ENCODE assay signal across 8 mouse cellular contexts in genomic region chr8:79583326-79583725, GRCm38 (mm10). TPM values are rescaled to one million over a fixed set of nuclear protein-coding genes. Genes with fewer than 3 reads are reported as not detected.
A peak's percentile ranks its signal among the peaks of the same experiment; 100 is the strongest.
DNase-seq lines count a peak whose midpoint lies in the region; ATAC-seq and TF ChIP-seq lines count a peak whose summit lies in the region.
"Had no signal": no experiment of that assay in that cellular context is flagged by ENCODE, and none has a peak within 500 bp of the region (broad histone marks: within the 10 kb centered on the region; RNA-seq: fewer than 3 reads in every experiment).

No protein-coding gene starts in this region.

- WGBS in hindbrain, embryonic 11.5 days: 44% methylated on average over 6 of the region's 6 CpGs
- WGBS in hindbrain, embryonic 10.5 days: 44% methylated on average over 6 of the region's 6 CpGs
- 14% methylated on average over 6 of the region's 6 CpGs for WGBS in lung, adult 2 months

- no peak for TF ChIP-seq POLR2A in lung, adult 2 months (IDR thresholded peaks at IDR 0.05; ENCODE audit: borderline replicate concordance, extremely low read depth, low read depth, low read length)

- no peaks in the 10 kb centered on the region for H3K4me1 ChIP-seq in hindbrain, embryonic 11.5 days (replicated peaks; ENCODE audit: control insufficient read depth, insufficient read depth, low read length)
- H3K4me1 ChIP-seq in hindbrain, embryonic 10.5 days (replicated peaks): no peaks in the 10 kb centered on the region
- no peaks in the 10 kb centered on the region for H3K4me1 ChIP-seq in E14TG2a.4 (replicated peaks; ENCODE audit: low read depth, low read length)
- H3K4me1 ChIP-seq in lung, adult 2 months (ENCODE audit: control insufficient read depth, insufficient read depth, low read length): no peaks in the 10 kb centered on the region

- no peak overlapping the region for H3K27ac ChIP-seq in hindbrain, embryonic 11.5 days (ENCODE audit: low read depth, low read length)
- no peak overlapping the region for H3K27ac ChIP-seq in hindbrain, embryonic 10.5 days

- ATAC-seq in hindbrain, embryonic 11.5 days (ENCODE audit: low FRiP score): no peak

- H3K4me3 ChIP-seq in hindbrain, embryonic 11.5 days (ENCODE audit: low read depth, low read length): no peak overlapping the region
- H3K4me3 ChIP-seq in hindbrain, embryonic 10.5 days: no peak overlapping the region
- H3K4me3 ChIP-seq in E14TG2a.4 (replicated peaks; ENCODE audit: low read length): no peak overlapping the region
- no peak overlapping the region for H3K4me3 ChIP-seq in lung, adult 2 months (replicated peaks; ENCODE audit: extremely low read depth, low read depth, low read length)

- H3K4me2 ChIP-seq in hindbrain, embryonic 11.5 days (replicated peaks; ENCODE audit: low read depth, low read length): no peak overlapping the region

- no peak overlapping the region for H3K9ac ChIP-seq in hindbrain, embryonic 11.5 days (ENCODE audit: low read depth, low read length)

- H3K9me3 ChIP-seq in hindbrain, embryonic 11.5 days (ENCODE audit: control insufficient read depth, low read length): no peaks in the 10 kb centered on the region
- no peaks in the 10 kb centered on the region for H3K9me3 ChIP-seq in hindbrain, embryonic 10.5 days
- no peaks in the 10 kb centered on the region for H3K9me3 ChIP-seq in E14TG2a.4 (ENCODE audit: low read length)

- peak; percentile 11; the same call in 1 of the 2 replicates for TF ChIP-seq CTCF in E14TG2a.4 (conservative IDR thresholded peaks at IDR 0.05; ENCODE audit: low read length)
- 0 out of 2 replicates have a peak, but pooled peaks have one; percentile 8 for TF ChIP-seq CTCF in lung, adult 2 months (IDR thresholded peaks at IDR 0.05; ENCODE audit: insufficient read depth, low read length)

- no peaks in the 10 kb centered on the region for H3K36me3 ChIP-seq in hindbrain, embryonic 11.5 days (ENCODE audit: control insufficient read depth, insufficient read depth, low read length)
- no peaks in the 10 kb centered on the region for H3K36me3 ChIP-seq in hindbrain, embryonic 10.5 days
- no peaks in the 10 kb centered on the region for H3K36me3 ChIP-seq in E14TG2a.4 (ENCODE audit: insufficient read depth, low read length)

- DNase-seq in hindbrain, embryonic 11.5 days (ENCODE audit: low spot score): peak; percentile 20
- no peak for DNase-seq in hindbrain, embryonic 10.5 days (ENCODE audit: low spot score)
- peak; percentile 36 for DNase-seq in brain, adult 2 months (ENCODE audit: low read depth, low spot score)
- DNase-seq in lung, adult 2 months: no peak
- DNase-seq in urinary bladder, adult 2 months (ENCODE audit: low spot score): no peak
- DNase-seq in spleen, postnatal 4 days (ENCODE audit: low spot score in 2 of 2): no peak
- DNase-seq: left cerebral cortex, postnatal 4 days had no signal

- no peaks in the 10 kb centered on the region for H3K27me3 ChIP-seq in hindbrain, embryonic 11.5 days (ENCODE audit: control insufficient read depth, insufficient read depth, low read length)
- H3K27me3 ChIP-seq in hindbrain, embryonic 10.5 days (ENCODE audit: insufficient read depth, poor library complexity, severe bottlenecking): no peaks in the 10 kb centered on the region
- no peaks in the 10 kb centered on the region for H3K27me3 ChIP-seq in E14TG2a.4 (ENCODE audit: insufficient read depth, low read length)

RNA-seq across cellular contexts. Expression of gene Otud4, which starts 56.1 kb away (rescaled TPM):
- polyA plus RNA-seq in hindbrain, embryonic 11.5 days (2014; fragmentation: Nextera tagmentation; extraction: Ambion mirVana): 22.8 and 24.3 TPM in 2 replicates
- 12.1 and 15.5 TPM in 2 replicates for polyA plus RNA-seq in hindbrain, embryonic 10.5 days (2016; fragmentation: Nextera tagmentation; extraction: Ambion mirVana)
- 23.1 and 28.0 TPM in 2 replicates for polyA plus RNA-seq in lung, adult 2 months (2012; rRNA removed)
- polyA plus RNA-seq in urinary bladder, adult 2 months (2012; rRNA removed): 29.5 and 29.7 TPM in 2 replicates

Comparison
In these comparisons a context has a peak if more than half of its experiments do, and no peak if none do; other contexts are left out.
1. DNase-seq: peak in hindbrain, embryonic 11.5 days (single experiment) and brain, adult 2 months (single experiment); none in hindbrain, embryonic 10.5 days (single experiment), lung, adult 2 months (single experiment), urinary bladder, adult 2 months (single experiment) and spleen, postnatal 4 days (0 of 2).